Mouse (Mus musculus) natural killer cell, adult 2 months (primary cell): ENCODE data around the gene Stat4.
A peak's percentile ranks its signal among the peaks of the same experiment; 100 is the strongest.

Experiments used
- DNase-seq, 2 experiments: peaks; one replicate each; pipeline ENCODE4 v3.0.0; 2022; ENCODE audit warnings: low spot score in 2 of 2

Stat4 gene

GRCm38 (mm10) chr1:52144907-52145306 is 158.0 kb downstream of the Stat4 start:
- no peak for DNase-seq

DNA sequence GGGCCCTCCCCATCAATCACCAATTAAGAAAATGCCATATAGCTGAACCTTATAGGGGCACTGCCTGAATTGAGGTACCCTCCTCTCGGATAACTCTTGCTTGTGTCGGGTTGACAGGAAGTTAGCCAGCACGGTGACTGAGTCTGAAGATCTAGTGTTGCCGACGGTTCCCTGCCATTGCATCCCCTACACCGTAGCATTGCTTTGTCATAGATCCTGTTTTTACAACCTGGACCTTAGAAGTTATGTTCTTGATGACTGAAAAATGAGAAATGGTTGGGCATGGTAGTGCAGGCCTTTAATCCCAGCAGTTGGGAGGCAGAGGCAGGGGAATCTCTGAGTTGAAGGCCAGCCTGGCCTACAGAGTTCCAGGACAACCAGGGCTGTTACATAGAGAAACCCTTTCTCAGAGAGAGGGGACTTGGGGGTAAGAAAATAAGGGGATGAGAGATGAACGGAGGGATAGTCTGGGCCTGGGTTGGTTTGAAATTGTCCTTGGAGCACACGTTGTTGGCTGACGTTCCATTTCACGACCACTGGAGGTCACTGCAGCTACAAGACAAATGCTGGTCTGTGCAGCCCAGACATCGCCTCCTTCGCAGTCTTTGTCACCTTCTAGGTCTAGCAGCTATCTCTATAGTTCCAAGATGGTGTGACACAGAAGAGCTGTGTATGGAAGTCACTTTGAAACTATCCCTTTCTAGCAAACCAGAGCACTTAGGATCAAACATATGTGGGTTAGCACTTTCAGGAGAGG is 159.4 kb downstream of the Stat4 start:
- DNase-seq: peak in 1 of 2 experiments; percentile 17

GRCm38 (mm10) chr1:52147431-52147830 is 160.5 kb downstream of the Stat4 start:
- no peak for DNase-seq

GRCm38 (mm10) chr1:52148178-52148577 is 161.2 kb downstream of the Stat4 start:
- no peak for DNase-seq

DNA sequence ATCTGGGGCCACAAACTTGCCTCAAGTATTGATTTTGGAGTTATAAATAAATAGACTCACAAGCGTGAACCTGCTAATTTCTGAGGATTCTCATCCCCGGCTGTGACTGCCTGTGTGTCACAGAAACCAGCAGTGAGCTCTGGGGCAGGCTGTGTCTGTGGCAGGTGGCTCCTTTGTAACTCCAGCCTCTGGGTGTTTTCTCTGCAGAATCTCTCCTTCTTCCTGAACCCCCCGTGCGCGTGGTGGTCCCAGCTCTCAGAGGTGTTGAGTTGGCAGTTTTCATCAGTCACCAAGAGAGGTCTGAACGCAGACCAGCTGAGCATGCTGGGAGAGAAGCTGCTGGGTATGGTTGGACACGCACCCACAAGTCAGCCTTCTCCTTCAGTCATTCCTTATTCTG is 161.7 kb downstream of the Stat4 start:
- DNase-seq: no peak

DNA sequence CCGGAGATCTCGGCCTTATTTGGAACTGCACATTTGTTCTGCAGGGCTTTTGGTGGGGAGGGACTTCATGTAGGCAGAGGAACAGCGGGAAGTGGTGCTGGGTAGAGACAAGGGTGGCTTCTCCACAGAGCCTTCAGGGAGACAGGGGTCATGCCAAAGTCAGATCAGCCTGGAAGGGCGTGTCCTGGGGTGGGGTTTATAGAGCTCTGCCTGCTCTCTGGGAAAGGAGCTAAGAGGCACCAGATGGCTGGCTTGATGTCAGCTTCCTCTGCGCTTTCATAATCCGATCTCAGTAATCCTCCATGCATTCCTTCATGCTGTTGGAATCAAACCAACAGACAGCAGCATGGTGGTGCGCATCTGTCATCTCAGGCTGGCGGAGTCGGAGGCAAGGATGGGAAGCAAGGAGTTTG is 163.0 kb downstream of the Stat4 start:
- no peak for DNase-seq

GRCm38 (mm10) chr1:52150676-52151075 is 163.7 kb downstream of the Stat4 start:
- DNase-seq: no peak

GRCm38 (mm10) chr1:52151166-52151565 is 164.2 kb downstream of the Stat4 start:
- no peak for DNase-seq

DNA sequence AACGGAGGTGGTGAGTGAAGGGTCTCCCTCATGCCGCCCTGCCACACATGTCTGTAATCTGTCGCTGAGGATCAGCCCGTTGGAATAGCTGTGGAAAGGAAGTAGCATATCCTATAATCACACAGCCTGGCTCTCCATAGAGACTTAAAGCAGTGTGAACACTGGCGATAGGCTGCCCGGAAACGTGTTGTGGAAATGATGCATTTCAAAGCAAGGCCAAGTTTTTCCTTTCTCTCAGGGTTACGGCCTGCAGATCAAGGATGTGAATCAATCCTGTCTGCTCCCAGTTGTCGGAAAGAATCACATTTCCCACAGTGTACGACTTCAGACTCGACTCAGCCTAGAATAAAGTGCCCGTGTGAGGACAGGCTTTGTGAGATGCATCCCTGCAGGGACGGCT is 165.4 kb downstream of the Stat4 start:
- no peak for DNase-seq

DNA sequence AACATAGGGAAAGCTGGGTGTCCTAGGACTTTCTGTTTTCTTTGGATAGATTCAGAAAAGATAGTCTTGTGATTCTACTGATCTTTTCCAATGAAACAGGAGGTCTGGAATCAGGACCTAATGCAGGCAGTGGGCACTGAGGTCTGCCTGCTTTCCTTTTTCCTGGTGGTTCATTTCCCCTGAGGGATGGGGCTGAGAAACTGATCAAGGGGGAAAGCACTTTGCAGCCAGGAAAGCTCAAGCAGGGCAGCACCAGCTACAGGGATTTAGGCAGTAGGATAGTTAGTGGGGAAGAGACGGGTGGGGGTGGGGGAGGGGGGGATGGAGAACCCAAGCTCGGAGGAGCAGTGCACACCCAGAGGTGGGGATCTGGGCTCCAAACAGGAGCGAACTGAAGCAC is 166.0 kb downstream of the Stat4 start:
- no peak for DNase-seq

- DNase-seq: no peak
Measured at GRCm38 (mm10) chr1:52154890-52155289, 167.9 kb downstream of the Stat4 start.

GRCm38 (mm10) chr1:52156351-52156750 is 169.4 kb downstream of the Stat4 start:
- DNase-seq: no peak
